Mouse (Mus musculus) kidney, adult 2 months (tissue): Measurements from ENCODE around the gene Rbm19.

Experiments used
- CTCF ChIP-seq: fragments of 200-500 bp; conservative IDR thresholded peaks from 2 replicates; pipeline ENCODE4 v1.5.1; 2011; ENCODE audit warnings: low read depth, mild to moderate bottlenecking, control low read depth, low read length, moderate library complexity, mixed read lengths; ENCODE audit not compliant: insufficient read depth, insufficient read length
- POLR2A ChIP-seq: fragments of 200-500 bp; IDR thresholded peaks from one replicate; pipeline ENCODE4 v1.6.1; 2011; ENCODE audit warnings: low read depth, low read length, control low read depth

GRCm38 (mm10) chr5:120191620-120192019 lies 75.4 kb downstream of the Rbm19 start:
- no peak for TF ChIP-seq CTCF
- TF ChIP-seq POLR2A, result no peak
